Mouse (Mus musculus) embryonic facial prominence, embryonic 12.5 days (tissue): Measurements from ENCODE around the gene Rtf2. TPM values are rescaled to one million over a fixed set of nuclear protein-coding genes. Genes with fewer than 3 reads are reported as not detected.

Experiments used
- ATAC-seq: fragments of 200-750 bp; cut with Nextera tagmentation; 2 replicates; pipeline ENCODE4 v1.8.0; 2017; ENCODE audit not compliant: insufficient number of reproducible peaks, insufficient read depth, low FRiP score, low TSS enrichment
- H3K27ac ChIP-seq: fragments of 300-500 bp; sonication (generic); 2 replicates; pipeline ENCODE4 v1.5.1; 2016; ENCODE audit warnings: mild to moderate bottlenecking
- H3K27me3 ChIP-seq: fragments of 300-500 bp; sonication (generic); 2 replicates; pipeline ENCODE4 v1.6.1; 2016; ENCODE audit warnings: mild to moderate bottlenecking, moderate library complexity
- H3K36me3 ChIP-seq: fragments of 300-500 bp; sonication (generic); 2 replicates; pipeline ENCODE4 v1.6.1; 2016; ENCODE audit warnings: mild to moderate bottlenecking
- H3K4me1 ChIP-seq: fragments of 300-500 bp; sonication (generic); 2 replicates; pipeline ENCODE4 v1.6.1; 2016
- H3K4me2 ChIP-seq: fragments of 300-500 bp; sonication (generic); replicated peaks from 2 replicates; pipeline ENCODE4 v1.6.1; 2016; ENCODE audit warnings: mild to moderate bottlenecking, moderate library complexity
- H3K4me3 ChIP-seq: fragments of 300-500 bp; sonication (generic); 2 replicates; pipeline ENCODE4 v1.5.1; 2016; ENCODE audit warnings: mild to moderate bottlenecking
- H3K9ac ChIP-seq: fragments of 300-500 bp; sonication (generic); 2 replicates; pipeline ENCODE4 v1.6.1; 2016; ENCODE audit warnings: mild to moderate bottlenecking, moderate library complexity
- H3K9me3 ChIP-seq: fragments of 300-500 bp; sonication (generic); 2 replicates; pipeline ENCODE4 v1.6.1; 2016; ENCODE audit warnings: mild to moderate bottlenecking, moderate library complexity
- WGBS: fragments of 180-500 bp; shearing (Covaris S2); methylation state at CpG from one replicate; pipeline ENCODE4 v1.1.7; 2016; 5-methylcytosine and 5-hydroxymethylcytosine counted together
- polyA plus RNA-seq: library from polyadenylated mRNA; unstranded; fragments of >200 nt; fragmentation: Nextera tagmentation; extraction: Ambion mirVana; gene quantifications from 2 replicates; pipeline ENCODE4 v1.2.1, GENCODE M21; 2016

Gene Rtf2
- polyA plus RNA-seq, 1 experiment from 2014 or later = 74.1 TPM

DNA sequence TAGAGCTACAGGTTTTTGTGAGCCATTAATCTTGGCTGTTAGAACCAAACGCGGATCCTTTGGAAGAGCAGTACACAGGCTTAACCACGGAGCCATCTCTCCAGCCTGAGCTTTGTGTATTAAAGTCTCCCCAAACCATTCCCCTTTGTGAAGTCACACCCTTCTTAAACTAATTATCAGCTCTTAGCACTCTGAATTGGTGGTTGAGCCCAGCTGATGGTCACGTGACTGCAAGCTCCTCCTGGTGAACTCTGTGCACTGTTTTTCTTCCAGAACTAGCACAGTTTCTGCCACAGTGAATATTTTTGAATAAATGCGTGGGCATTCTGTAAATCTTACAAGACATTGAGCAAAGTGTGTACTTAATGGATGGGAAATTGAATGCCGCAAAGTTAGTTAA lies 820 bp downstream of the Rtf2 start:
- Histone ChIP-seq H3K9me3 (no peaks in the 10 kb centered on the region), H3K27ac (no peak overlapping the region), H3K27me3 (no peaks in the 10 kb centered on the region), H3K4me3 (peak overlapping the region; percentile 76), H3K9ac (peak overlapping the region; percentile 60), H3K36me3 (peaks cover 18% of the 10 kb centered on the region), H3K4me1 (peaks cover 16% of the 10 kb centered on the region), H3K4me2 (peak overlapping the region; percentile 87)
- no peak for ATAC-seq
- 29% methylated on average over 6 of the region's 6 CpGs for WGBS

DNA sequence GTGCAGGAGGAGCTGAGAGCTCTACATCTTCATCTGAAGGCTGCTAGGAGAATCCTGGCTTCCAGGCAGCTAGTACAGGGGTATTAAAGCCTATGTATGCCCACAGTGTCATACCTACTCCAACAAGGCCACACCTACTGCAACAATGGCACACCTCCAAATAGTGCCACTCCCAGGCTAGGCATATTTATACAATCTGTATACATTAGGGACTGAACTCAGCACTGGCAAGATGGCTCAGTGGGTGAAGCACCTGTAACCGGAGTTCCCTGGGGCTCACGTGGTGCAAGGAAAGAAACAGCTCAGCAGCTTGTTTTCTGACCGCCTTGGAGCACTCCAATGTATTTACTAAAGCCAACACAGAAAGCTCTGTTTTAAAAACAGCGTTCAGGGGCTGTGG lies 5.3 kb downstream of the Rtf2 start:
- Histone ChIP-seq H3K4me3 (no peak overlapping the region), H3K36me3 (peaks cover 62% of the 10 kb centered on the region), H3K4me2 (no peak overlapping the region), H3K9me3 (no peaks in the 10 kb centered on the region), H3K4me1 (peaks cover 11% of the 10 kb centered on the region), H3K27me3 (no peaks in the 10 kb centered on the region), H3K9ac (no peak overlapping the region), H3K27ac (no peak overlapping the region)
- no peak for ATAC-seq
- 92% methylated on average over 4 of the region's 4 CpGs for WGBS

DNA sequence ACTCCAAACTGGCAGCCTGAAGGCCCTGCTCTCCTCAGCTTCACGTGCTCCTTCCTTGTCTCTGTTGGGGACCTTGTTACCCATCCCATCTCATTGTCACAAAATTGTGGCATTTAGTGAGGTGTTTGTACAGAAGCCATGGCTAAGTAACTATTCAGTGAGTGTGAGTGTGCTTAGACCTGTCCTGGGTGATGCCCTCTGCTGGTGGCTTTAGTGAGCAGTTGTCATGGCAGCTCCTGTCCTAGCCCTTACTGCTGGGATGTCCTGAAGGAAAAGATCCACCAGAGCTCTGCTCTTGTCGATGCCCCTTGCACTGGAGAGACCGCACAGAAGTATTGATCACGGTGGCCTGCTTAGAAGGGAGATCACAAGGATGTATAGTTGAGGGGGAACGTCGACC lies 7.0 kb downstream of the Rtf2 start:
- WGBS = 90% methylated on average over 6 of the region's 6 CpGs

DNA sequence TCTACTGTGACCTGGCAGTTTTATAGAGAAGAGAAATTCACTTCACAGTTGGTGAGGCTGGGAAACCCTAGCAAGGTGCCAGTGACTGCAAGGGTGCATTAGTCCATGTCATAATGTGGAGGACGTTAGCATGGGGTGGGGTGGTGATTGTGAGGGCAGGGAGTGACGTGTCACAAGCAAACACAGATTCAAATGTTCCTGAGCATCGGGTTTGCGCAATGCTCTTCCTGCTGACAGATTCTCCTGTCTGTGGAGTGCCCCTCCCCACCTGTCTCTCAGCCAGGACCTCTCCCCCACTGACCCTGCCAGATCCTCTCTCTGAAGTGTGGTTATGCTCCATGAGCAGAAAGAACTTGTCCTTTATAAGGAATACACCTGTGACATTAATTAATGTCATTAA lies 8.0 kb downstream of the Rtf2 start:
- 87% methylated on average over 4 of the region's 4 CpGs for WGBS
- no peak overlapping the region for H3K4me2 ChIP-seq
- H3K9ac ChIP-seq = no peak overlapping the region
- H3K4me3 ChIP-seq = no peak overlapping the region
- ATAC-seq = no peak
- H3K27ac ChIP-seq = no peak overlapping the region
- no peaks in the 10 kb centered on the region for H3K4me1 ChIP-seq
- H3K36me3 ChIP-seq = peaks cover 82% of the 10 kb centered on the region
- H3K9me3 ChIP-seq = no peaks in the 10 kb centered on the region
- H3K27me3 ChIP-seq = no peaks in the 10 kb centered on the region

More for the DNA sequence above, 7.0 kb downstream of the Rtf2 start:
- no peak overlapping the region for H3K27ac ChIP-seq
- H3K4me1 ChIP-seq = no peaks in the 10 kb centered on the region
- no peak overlapping the region for H3K9ac ChIP-seq
- H3K36me3 ChIP-seq = peaks cover 72% of the 10 kb centered on the region
- ATAC-seq = no peak
- no peaks in the 10 kb centered on the region for H3K27me3 ChIP-seq
- H3K4me3 ChIP-seq = no peak overlapping the region
- no peaks in the 10 kb centered on the region for H3K9me3 ChIP-seq
- no peak overlapping the region for H3K4me2 ChIP-seq

DNA sequence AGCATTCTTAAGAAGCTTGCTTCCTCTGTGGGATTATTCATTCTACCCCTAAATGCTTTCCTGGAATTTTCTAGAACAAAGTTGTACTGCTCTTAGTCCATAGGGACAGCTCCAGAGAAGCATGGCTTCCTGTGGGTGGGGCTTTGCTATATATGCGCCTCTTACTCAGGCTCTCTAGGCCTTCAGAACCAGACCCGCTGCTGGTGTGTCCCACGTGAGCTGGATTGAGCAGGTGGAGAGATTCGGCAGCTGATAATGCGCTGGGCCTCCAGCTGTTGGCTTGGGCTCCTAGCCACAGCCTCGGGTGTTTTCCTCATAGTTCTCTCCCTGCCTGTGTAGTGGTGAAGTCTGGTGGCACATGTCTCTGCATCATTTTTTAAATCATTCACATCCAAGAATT lies 10.3 kb downstream of the Rtf2 start:
- Histone ChIP-seq H3K9ac (no peak overlapping the region), H3K4me1 (no peaks in the 10 kb centered on the region), H3K4me2 (no peak overlapping the region), H3K27me3 (no peaks in the 10 kb centered on the region), H3K9me3 (no peaks in the 10 kb centered on the region), H3K4me3 (no peak overlapping the region), H3K27ac (no peak overlapping the region), H3K36me3 (peaks cover 78% of the 10 kb centered on the region)
- no peak for ATAC-seq
- 91% methylated on average over 6 of the region's 6 CpGs for whole genome bisulfite sequencing

DNA sequence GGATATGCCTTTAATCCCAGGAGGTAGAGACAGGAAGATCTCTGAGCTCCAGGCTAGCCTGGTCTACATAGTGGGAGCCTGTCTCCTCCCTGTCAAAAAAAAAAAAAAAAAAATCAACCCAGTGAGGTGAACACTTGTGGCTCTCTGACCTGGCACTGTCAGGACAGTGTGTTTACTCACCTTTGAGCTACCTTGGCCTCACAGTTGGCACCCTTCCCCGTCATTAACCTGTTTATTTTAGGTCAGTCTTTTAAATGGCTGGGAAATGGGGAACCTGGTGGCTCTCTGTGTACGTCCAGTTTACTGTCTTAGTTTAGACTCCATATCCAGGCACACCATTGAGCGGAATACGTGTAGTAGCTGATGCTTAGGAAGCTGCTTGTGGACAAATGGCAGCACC lies 11.7 kb downstream of the Rtf2 start:
- WGBS = 92% methylated on average over 4 of the region's 4 CpGs
- H3K9ac ChIP-seq = no peak overlapping the region
- H3K4me2 ChIP-seq = no peak overlapping the region
- H3K9me3 ChIP-seq = no peaks in the 10 kb centered on the region
- no peak overlapping the region for H3K27ac ChIP-seq
- H3K4me1 ChIP-seq = no peaks in the 10 kb centered on the region
- no peak overlapping the region for H3K4me3 ChIP-seq
- H3K27me3 ChIP-seq = no peaks in the 10 kb centered on the region
- H3K36me3 ChIP-seq = peaks cover 64% of the 10 kb centered on the region
- ATAC-seq = no peak

DNA sequence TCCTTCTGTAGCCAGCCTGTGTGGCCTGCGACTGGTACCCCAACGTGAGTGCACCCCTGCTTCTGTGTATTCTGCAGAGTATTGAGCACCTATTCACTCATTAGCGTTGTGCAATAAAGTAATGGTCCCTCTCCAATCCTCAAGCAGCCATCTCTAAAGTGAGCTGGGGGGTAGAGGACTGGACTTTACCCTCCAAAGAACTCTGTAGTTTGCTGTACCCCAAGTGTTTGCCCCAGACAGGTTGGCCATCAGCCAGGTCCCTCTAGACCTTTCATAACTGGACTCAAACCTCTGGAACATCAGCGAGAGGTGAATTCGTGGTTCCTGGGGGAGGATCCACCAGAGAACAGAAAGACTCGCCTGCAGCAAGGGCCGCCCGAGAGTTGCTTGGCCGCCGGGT lies 12.1 kb downstream of the Rtf2 start:
- H3K36me3 ChIP-seq = peaks cover 62% of the 10 kb centered on the region
- H3K4me3 ChIP-seq = no peak overlapping the region
- H3K4me1 ChIP-seq = no peaks in the 10 kb centered on the region
- no peak overlapping the region for H3K9ac ChIP-seq
- H3K4me2 ChIP-seq = no peak overlapping the region
- H3K27ac ChIP-seq = no peak overlapping the region
- H3K27me3 ChIP-seq = no peaks in the 10 kb centered on the region
- H3K9me3 ChIP-seq = no peaks in the 10 kb centered on the region
- ATAC-seq = no peak
- 93% methylated on average over 10 of the region's 10 CpGs for WGBS

DNA sequence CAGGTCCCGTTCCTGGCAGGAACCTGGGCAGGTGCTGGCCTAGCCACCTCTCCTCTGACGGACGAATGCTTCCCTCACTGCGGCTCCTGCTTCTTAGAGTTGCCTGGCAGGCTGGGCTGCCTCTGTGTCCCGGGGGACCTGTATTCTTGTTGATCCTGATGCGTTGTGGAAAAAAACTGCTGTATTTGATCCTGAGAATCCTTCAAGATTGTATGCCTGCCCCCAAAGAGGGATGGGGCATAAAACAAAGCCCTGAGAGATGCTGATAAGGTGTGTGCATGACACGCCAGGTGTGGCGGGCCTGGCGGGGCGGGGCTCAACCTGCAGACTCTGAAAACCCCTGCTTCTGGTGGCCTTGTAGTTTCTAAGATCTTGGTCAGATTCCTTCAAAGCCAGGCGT lies 18.1 kb downstream of the Rtf2 start, which contains the start of gene Gcnt7:
Gene Gcnt7, minus strand, starts transcription at position 101 of the 400 bp plus-strand sequence.
- 85% methylated on average over 11 of the region's 11 CpGs for whole genome bisulfite sequencing
- H3K27me3 ChIP-seq = no peaks in the 10 kb centered on the region
- no peak for ATAC-seq
- no peaks in the 10 kb centered on the region for H3K9me3 ChIP-seq
- H3K27ac ChIP-seq = no peak within 1 kb of the TSS
- H3K4me2 ChIP-seq = no peak within 1 kb of the TSS
- H3K4me1 ChIP-seq = no peaks in the 10 kb centered on the region
- H3K9ac ChIP-seq = no peak within 1 kb of the TSS
- H3K36me3 ChIP-seq = peaks cover 33% of the 10 kb centered on the region
- no peak within 1 kb of the TSS for H3K4me3 ChIP-seq

DNA sequence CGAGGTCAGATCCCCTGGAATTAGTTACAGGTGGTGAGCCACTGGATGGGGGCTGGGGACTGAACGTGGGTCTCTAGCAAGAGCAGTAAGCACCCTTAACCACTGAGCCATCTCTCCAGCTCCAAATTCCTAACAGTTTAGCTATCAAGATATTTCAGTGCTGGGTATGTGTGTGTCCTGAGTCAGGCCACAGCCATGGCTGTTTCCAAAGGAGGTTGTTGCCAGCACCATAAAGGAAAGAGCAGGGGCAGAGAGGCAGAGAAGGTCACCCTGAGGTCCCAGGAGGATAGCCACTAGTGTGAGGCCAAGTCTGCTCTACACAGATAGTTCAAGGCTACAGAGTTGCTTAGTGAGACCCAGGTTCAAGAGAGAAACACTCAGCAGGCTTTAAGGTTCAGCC lies 20.3 kb downstream of the Rtf2 start:
- H3K4me2 ChIP-seq = no peak overlapping the region
- peaks cover 42% of the 10 kb centered on the region for H3K36me3 ChIP-seq
- H3K4me3 ChIP-seq = no peak overlapping the region
- H3K4me1 ChIP-seq = no peaks in the 10 kb centered on the region
- no peak overlapping the region for H3K27ac ChIP-seq
- H3K9me3 ChIP-seq = no peaks in the 10 kb centered on the region
- WGBS = 53% methylated on average over 2 of the region's 2 CpGs
- ATAC-seq = no peak
- H3K27me3 ChIP-seq = no peaks in the 10 kb centered on the region
- H3K9ac ChIP-seq = no peak overlapping the region

DNA sequence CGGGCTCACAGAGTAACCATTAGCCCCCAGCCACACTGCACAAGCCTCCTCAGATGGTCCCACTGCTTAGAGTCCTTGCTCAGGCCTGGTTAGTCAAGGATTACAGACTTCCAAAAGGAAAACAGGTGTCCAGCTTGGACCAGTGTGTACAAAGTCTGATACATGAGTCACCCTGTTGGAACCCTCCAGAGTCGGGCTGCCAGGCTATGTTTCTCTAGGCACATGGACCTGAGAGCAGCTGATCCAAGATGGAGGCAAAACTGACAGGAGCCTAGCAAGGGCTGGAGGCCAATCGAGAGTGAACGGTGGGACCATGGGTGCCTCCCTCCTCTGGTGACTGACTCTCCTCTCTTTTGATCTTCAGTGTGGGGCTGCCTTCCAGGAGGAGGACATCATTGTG lies 22.5 kb downstream of the Rtf2 start:
- H3K9me3 ChIP-seq = no peaks in the 10 kb centered on the region
- ATAC-seq = peak; percentile 16; the same call in 1 of the 2 replicates
- no peaks in the 10 kb centered on the region for H3K4me1 ChIP-seq
- H3K9ac ChIP-seq = no peak overlapping the region
- H3K4me2 ChIP-seq = no peak overlapping the region
- H3K27ac ChIP-seq = no peak overlapping the region
- peaks cover 55% of the 10 kb centered on the region for H3K36me3 ChIP-seq
- 89% methylated on average over 4 of the region's 4 CpGs for WGBS
- H3K4me3 ChIP-seq = no peak overlapping the region
- H3K27me3 ChIP-seq = no peaks in the 10 kb centered on the region

DNA sequence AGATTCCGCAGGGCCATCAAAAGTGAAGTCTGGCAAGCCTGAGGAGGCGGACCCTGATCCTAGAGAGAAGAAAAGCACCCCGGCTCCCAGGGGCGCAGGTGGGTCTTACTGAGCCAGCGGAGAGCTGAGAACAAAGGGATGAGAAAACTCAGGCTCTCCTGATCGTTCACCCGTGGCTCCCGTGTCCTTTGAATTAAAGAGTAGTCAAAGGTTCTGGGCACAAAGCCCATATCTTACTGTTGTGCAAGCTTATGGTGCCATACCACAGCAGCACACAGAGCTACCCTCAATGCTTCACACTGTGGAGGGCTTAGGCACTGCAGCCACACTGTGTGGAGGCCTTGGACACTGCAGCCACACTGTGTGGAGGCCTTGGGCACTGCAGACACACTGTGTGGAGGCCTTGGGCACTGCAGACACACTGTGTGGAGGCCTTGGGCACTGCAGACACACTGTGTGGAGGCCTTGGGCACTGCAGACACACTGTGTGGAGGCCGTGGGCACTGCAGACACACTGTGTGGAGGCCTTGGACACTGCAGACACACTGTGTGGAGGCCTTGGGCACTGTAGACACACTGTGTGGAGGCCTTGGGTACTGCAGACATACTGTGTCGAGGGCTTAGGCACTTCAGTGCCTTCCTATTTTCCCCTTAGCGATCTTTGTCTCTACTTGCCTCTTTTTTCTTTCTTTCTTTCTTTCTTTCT lies 26.2 kb downstream of the Rtf2 start:
- Histone ChIP-seq H3K4me3 (no peak overlapping the region), H3K4me1 (no peaks in the 10 kb centered on the region), H3K27ac (no peak overlapping the region), H3K27me3 (no peaks in the 10 kb centered on the region), H3K9me3 (no peaks in the 10 kb centered on the region), H3K36me3 (peaks cover 75% of the 10 kb centered on the region), H3K9ac (no peak overlapping the region), H3K4me2 (no peak overlapping the region)
- 92% methylated on average over 11 of the region's 11 CpGs for WGBS
- no peak for ATAC-seq

DNA sequence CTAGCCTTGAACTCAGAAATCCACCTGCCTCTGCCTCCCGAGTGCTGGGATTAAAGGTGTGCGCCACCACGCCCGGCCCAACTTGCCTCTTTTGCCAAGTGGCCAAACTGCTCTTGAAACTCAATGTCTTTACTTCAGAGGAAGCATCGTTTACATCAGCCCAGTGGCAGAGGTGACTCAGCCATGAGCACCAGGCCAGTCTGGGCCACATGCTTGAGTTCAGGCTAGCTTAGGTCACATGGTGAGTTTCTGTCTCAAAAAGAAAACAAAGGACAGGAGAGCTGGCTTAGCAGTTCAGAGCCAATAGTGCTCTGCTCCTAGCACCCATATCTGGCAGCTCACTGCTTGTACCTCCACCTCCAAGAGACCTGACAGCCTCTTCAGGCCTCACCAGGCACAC lies 26.9 kb downstream of the Rtf2 start:
- 90% methylated on average over 5 of the region's 5 CpGs for WGBS

More for the DNA sequence above, 26.9 kb downstream of the Rtf2 start:
- no peak overlapping the region for H3K4me2 ChIP-seq
- no peak overlapping the region for H3K27ac ChIP-seq
- no peaks in the 10 kb centered on the region for H3K9me3 ChIP-seq
- H3K9ac ChIP-seq = no peak overlapping the region
- no peak for ATAC-seq
- H3K4me1 ChIP-seq = no peaks in the 10 kb centered on the region
- H3K36me3 ChIP-seq = peaks cover 70% of the 10 kb centered on the region
- no peaks in the 10 kb centered on the region for H3K27me3 ChIP-seq
- no peak overlapping the region for H3K4me3 ChIP-seq
